Comparison of ENCODE assay signal across 30 mouse cellular contexts in genomic region chr4:148563595-148563994, GRCm38 (mm10). TPM values are rescaled to one million over a fixed set of nuclear protein-coding genes. Genes with fewer than 3 reads are reported as not detected.
DNase-seq lines count a peak whose midpoint lies in the region; ATAC-seq lines count a peak whose summit lies in the region.
"Had no signal": no experiment of that assay in that cellular context is flagged by ENCODE, and none has a peak within 500 bp of the region (broad histone marks: within the 10 kb centered on the region; RNA-seq: fewer than 3 reads in every experiment).

No protein-coding gene starts in this region.

- no peaks in the 10 kb centered on the region for H3K9me3 ChIP-seq in stomach, embryonic 16.5 days (replicated peaks; ENCODE audit: control insufficient read depth, low read length)
- H3K9me3 ChIP-seq: embryonic facial prominence, embryonic 13.5 days; embryonic facial prominence, embryonic 15.5 days; forebrain, embryonic 10.5 days; forebrain, embryonic 13.5 days; forebrain, embryonic 15.5 days; G1E had no signal

- peak; percentile 83 for DNase-seq in heart, adult 11 months
- no peak for DNase-seq in heart, postnatal 14 days
- DNase-seq in urinary bladder, postnatal 14 days (ENCODE audit: low spot score): peak; percentile 45
- DNase-seq in urinary bladder, postnatal 25 days (ENCODE audit: low spot score): no peak
- peak; percentile 25 for DNase-seq in ZHBTc4 (ENCODE audit: low read depth, low spot score)
- DNase-seq in right cerebral cortex, postnatal 4 days: no peak
- DNase-seq in testis, postnatal 10 days (ENCODE audit: low spot score): no peak
- DNase-seq: adrenal gland, adult 2 months; adrenal gland, postnatal 10 days; adrenal gland, postnatal 25 days; B cell, adult 2 months; cerebellum, adult 11 months; cerebellum, adult 18-20 months; cerebellum, adult 8-10 months; cerebellum, adult 9-11 months; cerebellum, postnatal 14 days; cerebellum, postnatal 36 days; embryo, embryonic 11 days had no signal

- H3K27ac ChIP-seq in stomach, embryonic 16.5 days (ENCODE audit: low read length): peak overlapping the region; percentile 55; the same call in 1 of the 2 replicates
- H3K27ac ChIP-seq: embryonic facial prominence, embryonic 13.5 days; embryonic facial prominence, embryonic 15.5 days; forebrain, embryonic 10.5 days; forebrain, embryonic 13.5 days; forebrain, embryonic 15.5 days had no signal

- intact Hi-C loops in heart, postnatal 14 days (cut with DNase I): no loop called here

- 84% methylated on average over 12 of the region's 12 CpGs for WGBS in stomach, embryonic 16.5 days

- ATAC-seq in stomach, embryonic 16.5 days (ENCODE audit: insufficient read depth, low FRiP score): peak; percentile 52; the same call in 1 of the 2 replicates
- ATAC-seq: CD4-positive, CD25-positive, alpha-beta regulatory T cell, adult 4 months; forebrain, embryonic 13.5 days; forebrain, embryonic 15.5 days; Patski had no signal

- no peak overlapping the region for H3K4me3 ChIP-seq in stomach, embryonic 16.5 days (replicated peaks; ENCODE audit: low read length)
- H3K4me3 ChIP-seq: embryonic facial prominence, embryonic 13.5 days; embryonic facial prominence, embryonic 15.5 days; erythroblast, embryonic 14.5 days; forebrain, embryonic 10.5 days; forebrain, embryonic 13.5 days; forebrain, embryonic 15.5 days had no signal

- no peak overlapping the region for H3K4me2 ChIP-seq in stomach, embryonic 16.5 days (ENCODE audit: low read depth, low read length)
- H3K4me2 ChIP-seq: embryonic facial prominence, embryonic 13.5 days; embryonic facial prominence, embryonic 15.5 days; forebrain, embryonic 13.5 days; forebrain, embryonic 15.5 days had no signal

- H3K27me3 ChIP-seq in stomach, embryonic 16.5 days (ENCODE audit: control insufficient read depth, insufficient read depth, low read length): no peaks in the 10 kb centered on the region
- H3K27me3 ChIP-seq: CH12.LX; embryonic facial prominence, embryonic 13.5 days; embryonic facial prominence, embryonic 15.5 days; forebrain, embryonic 13.5 days; forebrain, embryonic 15.5 days; Patski had no signal

- H3K4me1 ChIP-seq in stomach, embryonic 16.5 days (ENCODE audit: control insufficient read depth, insufficient read depth, low read length): peaks cover 6% of the 10 kb centered on the region

- no peak overlapping the region for H3K9ac ChIP-seq in stomach, embryonic 16.5 days (ENCODE audit: low read length)
- H3K9ac ChIP-seq: embryonic facial prominence, embryonic 13.5 days; embryonic facial prominence, embryonic 15.5 days; forebrain, embryonic 13.5 days; forebrain, embryonic 15.5 days had no signal

- peaks cover 41% of the 10 kb centered on the region for H3K36me3 ChIP-seq in stomach, embryonic 16.5 days (ENCODE audit: control insufficient read depth, insufficient read depth, low read length)

RNA-seq across cellular contexts. Expression of gene Exosc10, which starts 5.4 kb away (rescaled TPM):
- total RNA-seq in heart, postnatal 14 days (2021): 10 to 100 TPM; 45.7 to 46.5 TPM
- 76.3 and 77.1 TPM in 2 replicates for polyA plus RNA-seq in stomach, embryonic 16.5 days (2015; fragmentation: Nextera tagmentation; extraction: Ambion mirVana)

RNA-seq across cellular contexts. Expression of gene Srm, which starts 27.7 kb away (rescaled TPM):
- 10 to 100 TPM; 14.3 to 19.8 TPM for total RNA-seq in heart, postnatal 14 days (2021)
- polyA plus RNA-seq in stomach, embryonic 16.5 days (2015; fragmentation: Nextera tagmentation; extraction: Ambion mirVana): 165 and 166 TPM in 2 replicates

RNA-seq across cellular contexts. Expression of gene Masp2, which starts 38.8 kb away (rescaled TPM):
- total RNA-seq in heart, postnatal 14 days (2021): under 1 TPM; 0.32 to 0.43 TPM
- polyA plus RNA-seq in stomach, embryonic 16.5 days (2015; fragmentation: Nextera tagmentation; extraction: Ambion mirVana): 1.4 and 1.8 TPM in 2 replicates
- polyA plus RNA-seq: embryonic facial prominence, embryonic 11.5 days; forebrain, embryonic 10.5 days had no signal

Comparison
In these comparisons a context has a peak if more than half of its experiments do, and no peak if none do; other contexts are left out.
1. DNase-seq: peak in heart, adult 11 months (single experiment), urinary bladder, postnatal 14 days (single experiment) and ZHBTc4 (single experiment); none in heart, postnatal 14 days (0 of 2), urinary bladder, postnatal 25 days (single experiment), right cerebral cortex, postnatal 4 days (single experiment) and testis, postnatal 10 days (single experiment).